8 mouse cellular contexts compared by ENCODE assay signal in the genomic region with DNA sequence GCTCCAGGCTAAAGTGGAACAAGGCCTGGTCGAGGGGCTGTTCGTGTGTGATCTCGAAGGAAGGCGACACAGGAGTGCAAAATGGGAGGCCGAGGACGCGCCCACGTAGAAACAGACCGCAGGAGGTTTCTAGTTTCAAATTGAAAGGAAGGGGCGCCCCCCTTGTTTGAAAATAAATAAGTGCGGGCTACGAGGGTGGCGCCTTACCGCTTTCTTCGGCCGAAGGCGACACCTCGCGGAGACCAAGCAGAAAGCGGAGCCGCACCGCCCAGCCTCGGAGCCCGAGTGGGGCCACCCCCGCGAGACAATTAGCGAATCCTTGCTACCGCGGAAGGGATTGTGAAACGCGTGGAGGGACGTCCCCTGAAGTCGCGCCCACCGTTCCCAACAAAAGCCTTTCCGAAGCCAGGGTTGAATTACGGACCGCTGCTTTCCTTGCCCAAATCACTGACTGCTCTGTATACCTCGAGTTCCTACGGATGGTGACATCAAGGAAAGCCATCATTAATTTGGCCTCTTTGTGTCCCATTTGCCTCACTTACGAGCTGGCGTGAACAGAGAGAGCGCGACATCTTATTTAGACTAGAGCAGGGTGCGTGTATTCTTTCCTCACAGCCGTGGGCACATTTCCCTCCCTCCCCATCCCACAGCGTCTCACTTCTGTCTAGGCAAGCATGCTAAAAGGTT. TPM values are rescaled to one million over a fixed set of nuclear protein-coding genes. Genes with fewer than 3 reads are reported as not detected.
DNase-seq lines count a peak whose midpoint lies in the region; ATAC-seq and TF ChIP-seq lines count a peak whose summit lies in the region.

No protein-coding gene starts in this region.

- WGBS in forebrain, embryonic 12.5 days: under 1% methylated on average over 47 of the region's 47 CpGs
- WGBS in heart, embryonic 16.5 days: under 1% methylated on average over 47 of the region's 47 CpGs
- WGBS in liver, embryonic 14.5 days (ENCODE audit: insufficient replicate concordance): 2% methylated on average over 47 of the region's 47 CpGs
- under 1% methylated on average over 47 of the region's 47 CpGs for WGBS in neural tube, embryonic 11.5 days
- WGBS in stomach, embryonic 16.5 days: 2% methylated on average over 47 of the region's 47 CpGs

- H3K27ac ChIP-seq in forebrain, embryonic 12.5 days: peak overlapping the region; percentile 98
- peak overlapping the region; percentile 92 for H3K27ac ChIP-seq in heart, embryonic 16.5 days (ENCODE audit: low read length)
- no peak overlapping the region for H3K27ac ChIP-seq in liver, embryonic 14.5 days
- H3K27ac ChIP-seq in neural tube, embryonic 11.5 days (ENCODE audit: low read depth, low read length): peak overlapping the region; percentile 95
- H3K27ac ChIP-seq in stomach, embryonic 16.5 days (ENCODE audit: low read length): peak overlapping the region; percentile 82

- peak overlapping the region; percentile 78 for H3K4me3 ChIP-seq in forebrain, embryonic 12.5 days (replicated peaks)
- peak overlapping the region; percentile 94 for H3K4me3 ChIP-seq in heart, embryonic 16.5 days (ENCODE audit: low read length)
- H3K4me3 ChIP-seq in liver, embryonic 14.5 days (ENCODE audit: insufficient read depth in 1 of 2, low read depth in 2 of 2, low read length in 2 of 2): peak overlapping the region; percentile 57 to 60
- peak overlapping the region; percentile 87 for H3K4me3 ChIP-seq in neural tube, embryonic 11.5 days (ENCODE audit: low read depth, low read length)
- H3K4me3 ChIP-seq in stomach, embryonic 16.5 days (replicated peaks; ENCODE audit: low read length): peak overlapping the region; percentile 81

- no peaks in the 10 kb centered on the region for H3K9me3 ChIP-seq in forebrain, embryonic 12.5 days
- H3K9me3 ChIP-seq in heart, embryonic 16.5 days (replicated peaks; ENCODE audit: control insufficient read depth, low read length): no peaks in the 10 kb centered on the region
- H3K9me3 ChIP-seq in liver, embryonic 14.5 days (ENCODE audit: control insufficient read depth, low read length): no peaks in the 10 kb centered on the region
- H3K9me3 ChIP-seq in neural tube, embryonic 11.5 days (ENCODE audit: control insufficient read depth, low read length): no peaks in the 10 kb centered on the region
- H3K9me3 ChIP-seq in stomach, embryonic 16.5 days (replicated peaks; ENCODE audit: control insufficient read depth, low read length): no peaks in the 10 kb centered on the region

- peak overlapping the region; percentile 88 for H3K9ac ChIP-seq in forebrain, embryonic 12.5 days
- peak overlapping the region; percentile 95 for H3K9ac ChIP-seq in heart, embryonic 16.5 days (ENCODE audit: low read length)
- peak overlapping the region; percentile 40 for H3K9ac ChIP-seq in liver, embryonic 14.5 days (replicated peaks)
- H3K9ac ChIP-seq in neural tube, embryonic 11.5 days (ENCODE audit: low read length): peak overlapping the region; percentile 68
- peak overlapping the region; percentile 77 for H3K9ac ChIP-seq in stomach, embryonic 16.5 days (ENCODE audit: low read length)

- TF ChIP-seq CTCF in liver, embryonic 14.5 days (IDR thresholded peaks at IDR 0.05; ENCODE audit: low read depth): peak; percentile 63

- TF ChIP-seq EP300 in liver, embryonic 14.5 days (IDR thresholded peaks at IDR 0.05; ENCODE audit: low read depth): no peak

- H3K4me2 ChIP-seq in forebrain, embryonic 12.5 days: peak overlapping the region; percentile 71
- H3K4me2 ChIP-seq in heart, embryonic 16.5 days (ENCODE audit: low read depth, low read length): peak overlapping the region; percentile 93
- peak overlapping the region; percentile 76 for H3K4me2 ChIP-seq in liver, embryonic 14.5 days (ENCODE audit: low read depth)
- peak overlapping the region; percentile 67 for H3K4me2 ChIP-seq in neural tube, embryonic 11.5 days (ENCODE audit: low read depth)
- H3K4me2 ChIP-seq in stomach, embryonic 16.5 days (ENCODE audit: low read depth, low read length): peak overlapping the region; percentile 87

- peak; percentile 67 for DNase-seq in CD4-positive, CD25-positive, alpha-beta regulatory T cell, adult 2 months (ENCODE audit: low read depth, low spot score)
- DNase-seq in c-Kit-positive CD71-negative TER-119-negative erythroid progenitor cells, embryonic 14.5 days (ENCODE audit: low read depth): peak; percentile 78
- peak; percentile 89 to 90 for DNase-seq in kidney, postnatal 25 days
- DNase-seq in liver, embryonic 14.5 days (ENCODE audit: low read depth in 3 of 3, low spot score in 3 of 3): peak; percentile 44 to 62 (median 50)
- DNase-seq in neural tube, embryonic 11.5 days (ENCODE audit: low spot score): peak; percentile 93

- H3K27me3 ChIP-seq in forebrain, embryonic 12.5 days: no peaks in the 10 kb centered on the region
- peaks cover 3% of the 10 kb centered on the region; the same call in 1 of the 2 replicates for H3K27me3 ChIP-seq in heart, embryonic 16.5 days (ENCODE audit: control insufficient read depth, insufficient read depth, low read length)
- H3K27me3 ChIP-seq in liver, embryonic 14.5 days (ENCODE audit: control insufficient read depth, insufficient read depth, low read length): peaks cover 56% of the 10 kb centered on the region
- H3K27me3 ChIP-seq in neural tube, embryonic 11.5 days (ENCODE audit: control insufficient read depth, insufficient read depth, low read length): no peaks in the 10 kb centered on the region
- no peaks in the 10 kb centered on the region; the same call in 1 of the 2 replicates for H3K27me3 ChIP-seq in stomach, embryonic 16.5 days (ENCODE audit: control insufficient read depth, insufficient read depth, low read length)

- peak; percentile 63 for ATAC-seq in forebrain, embryonic 12.5 days (ENCODE audit: low FRiP score)
- peak; percentile 61 for ATAC-seq in heart, embryonic 16.5 days (replicated peaks; ENCODE audit: extremely low read depth, insufficient read depth, low FRiP score)
- ATAC-seq in liver, embryonic 14.5 days (ENCODE audit: insufficient read depth): peak; percentile 57
- peak; percentile 66 for ATAC-seq in neural tube, embryonic 11.5 days (ENCODE audit: insufficient read depth, low FRiP score, low TSS enrichment)
- ATAC-seq in stomach, embryonic 16.5 days (ENCODE audit: insufficient read depth, low FRiP score): peak; percentile 52

- peaks cover 10% of the 10 kb centered on the region for H3K36me3 ChIP-seq in forebrain, embryonic 12.5 days (replicated peaks)
- H3K36me3 ChIP-seq in heart, embryonic 16.5 days (ENCODE audit: control insufficient read depth, insufficient read depth): no peaks in the 10 kb centered on the region
- no peaks in the 10 kb centered on the region for H3K36me3 ChIP-seq in liver, embryonic 14.5 days (replicated peaks; ENCODE audit: control insufficient read depth, insufficient read depth, low read depth)
- H3K36me3 ChIP-seq in neural tube, embryonic 11.5 days (ENCODE audit: control insufficient read depth, insufficient read depth, low read length): peaks cover under 1% of the 10 kb centered on the region; the same call in 1 of the 2 replicates
- H3K36me3 ChIP-seq in stomach, embryonic 16.5 days (ENCODE audit: control insufficient read depth, insufficient read depth, low read length): no peaks in the 10 kb centered on the region

- H3K4me1 ChIP-seq in forebrain, embryonic 12.5 days: peaks cover 16% of the 10 kb centered on the region
- peaks cover 18% of the 10 kb centered on the region for H3K4me1 ChIP-seq in heart, embryonic 16.5 days (ENCODE audit: control insufficient read depth, insufficient read depth, low read length)
- no peaks in the 10 kb centered on the region; a peak in 2 of 4 replicates for H3K4me1 ChIP-seq in liver, embryonic 14.5 days (replicated peaks; ENCODE audit: control insufficient read depth in 2 of 2, insufficient read depth in 2 of 2, low read length in 1 of 2)
- peaks cover 6% of the 10 kb centered on the region for H3K4me1 ChIP-seq in neural tube, embryonic 11.5 days (ENCODE audit: control insufficient read depth, insufficient read depth, low read length)
- peaks cover 15% of the 10 kb centered on the region for H3K4me1 ChIP-seq in stomach, embryonic 16.5 days (ENCODE audit: control insufficient read depth, insufficient read depth, low read length)

RNA-seq across cellular contexts. Expression of a gene that starts 0.8 kb away (rescaled TPM):
- 129 and 141 TPM in 2 replicates for polyA plus RNA-seq in forebrain, embryonic 12.5 days (2016; fragmentation: Nextera tagmentation; extraction: Ambion mirVana)
- 31.3 and 34.3 TPM in 2 replicates for polyA plus RNA-seq in heart, embryonic 16.5 days (2015; fragmentation: Nextera tagmentation; extraction: Ambion mirVana)
- polyA plus RNA-seq in liver, embryonic 14.5 days (2012; rRNA removed): 2.4 and 2.9 TPM in 2 replicates
- 3.9 and 4.4 TPM in 2 replicates for polyA plus RNA-seq in liver, embryonic 14.5 days (2014; fragmentation: Nextera tagmentation; extraction: Ambion mirVana)
- 101 and 107 TPM in 2 replicates for polyA plus RNA-seq in neural tube, embryonic 11.5 days (2014; fragmentation: Nextera tagmentation; extraction: Ambion mirVana)
- 22.3 and 26.5 TPM in 2 replicates for polyA plus RNA-seq in stomach, embryonic 16.5 days (2015; fragmentation: Nextera tagmentation; extraction: Ambion mirVana)

Comparison
In these comparisons a context has a peak if more than half of its experiments do, and no peak if none do; other contexts are left out.
1. H3K9ac ChIP-seq: peak in every context shown above with its lines; median percentile 95 in heart, embryonic 16.5 days; 88 in forebrain, embryonic 12.5 days; 77 in stomach, embryonic 16.5 days; 68 in neural tube, embryonic 11.5 days; 40 in liver, embryonic 14.5 days.